Mouse (Mus musculus) heart, embryonic 15.5 days (tissue): ENCODE measurements around the gene Dag1. TPM values are rescaled to one million over a fixed set of nuclear protein-coding genes. Genes with fewer than 3 reads are reported as not detected.

Experiments
- ATAC-seq: fragments of 200-750 bp; cut with Nextera tagmentation; replicated peaks from 2 replicates; pipeline ENCODE4 v1.8.0; 2017; ENCODE audit warnings: low read depth, moderate TSS enrichment; ENCODE audit not compliant: insufficient number of reproducible peaks, insufficient read depth, low FRiP score
- H3K27ac ChIP-seq: fragments of 300-500 bp; sonication (generic); 2 replicates; pipeline ENCODE4 v1.5.1; 2015; ENCODE audit warnings: mild to moderate bottlenecking, inconsistent platforms
- H3K27me3 ChIP-seq: fragments of 300-500 bp; sonication (generic); 2 replicates; pipeline ENCODE4 v1.6.1; 2015; ENCODE audit warnings: inconsistent platforms
- H3K36me3 ChIP-seq: fragments of 300-500 bp; sonication (generic); 2 replicates; pipeline ENCODE4 v1.6.1; 2015; ENCODE audit warnings: mild to moderate bottlenecking, inconsistent platforms
- H3K4me1 ChIP-seq: fragments of 300-500 bp; sonication (generic); replicated peaks from 2 replicates; pipeline ENCODE4 v1.6.1; 2015; ENCODE audit warnings: inconsistent platforms
- H3K4me2 ChIP-seq: fragments of 300-500 bp; sonication (generic); 2 replicates; pipeline ENCODE4 v1.6.1; 2015; ENCODE audit warnings: inconsistent platforms, mild to moderate bottlenecking, moderate library complexity
- H3K4me3 ChIP-seq: fragments of 300-500 bp; sonication (generic); 2 replicates; pipeline ENCODE4 v1.5.1; 2015; ENCODE audit warnings: mild to moderate bottlenecking, inconsistent platforms
- H3K9ac ChIP-seq: fragments of 300-500 bp; sonication (generic); 2 replicates; pipeline ENCODE4 v1.6.1; 2015; ENCODE audit warnings: mild to moderate bottlenecking, inconsistent platforms
- H3K9me3 ChIP-seq: fragments of 300-500 bp; sonication (generic); replicated peaks from 2 replicates; pipeline ENCODE4 v1.6.1; 2016; ENCODE audit warnings: inconsistent platforms
- WGBS: fragments of 180-500 bp; shearing (Covaris S2); methylation state at CpG from one replicate; pipeline ENCODE4 v1.1.7; 2015; ENCODE audit warnings: mixed read lengths; 5-methylcytosine and 5-hydroxymethylcytosine counted together
- polyA plus RNA-seq: library from polyadenylated mRNA; unstranded; fragments of >200 nt; fragmentation: Nextera tagmentation; extraction: Ambion mirVana; gene quantifications from 2 replicates; pipeline ENCODE4 v1.2.1, GENCODE M21; 2015

Dag1 gene
- polyA plus RNA-seq, 1 experiment from 2014 or later = 128 TPM

- Histone ChIP-seq H3K27ac (no peak overlapping the region), H3K4me3 (no peak overlapping the region), H3K27me3 (no peaks in the 10 kb centered on the region), H3K9me3 (no peaks in the 10 kb centered on the region), H3K9ac (no peak overlapping the region), H3K4me2 (no peak overlapping the region), H3K4me1 (no peaks in the 10 kb centered on the region; the same call in 1 of the 2 replicates), H3K36me3 (no peaks in the 10 kb centered on the region)
- ATAC-seq = no peak
- 54% methylated on average over 5 of the region's 5 CpGs for WGBS
These were observed 85.4 kb downstream of the Dag1 start for GRCm38 (mm10) chr9:108178391-108178790.

GRCm38 (mm10) chr9:108175116-108175838, 88.5 kb downstream of the Dag1 start:
- Histone ChIP-seq H3K4me2 (no peak overlapping the region), H3K9me3 (no peaks in the 10 kb centered on the region), H3K27ac (no peak overlapping the region), H3K4me3 (no peak overlapping the region), H3K36me3 (no peaks in the 10 kb centered on the region), H3K4me1 (no peaks in the 10 kb centered on the region; the same call in 1 of the 2 replicates), H3K27me3 (no peaks in the 10 kb centered on the region), H3K9ac (no peak overlapping the region)
- 63% methylated on average over 19 of the region's 19 CpGs for WGBS
- no peak for ATAC-seq

GRCm38 (mm10) chr9:108172777-108173350, 90.9 kb downstream of the Dag1 start:
- WGBS = 64% methylated on average over 5 of the region's 5 CpGs

GRCm38 (mm10) chr9:108169751-108170150, 94.0 kb downstream of the Dag1 start:
- no peak overlapping the region for H3K4me2 ChIP-seq
- no peaks in the 10 kb centered on the region for H3K27me3 ChIP-seq
- no peak for ATAC-seq
- WGBS = 75% methylated on average over 10 of the region's 10 CpGs
- H3K27ac ChIP-seq = no peak overlapping the region
- no peaks in the 10 kb centered on the region for H3K36me3 ChIP-seq
- no peaks in the 10 kb centered on the region for H3K9me3 ChIP-seq
- no peaks in the 10 kb centered on the region; the same call in 1 of the 2 replicates for H3K4me1 ChIP-seq
- no peak overlapping the region for H3K9ac ChIP-seq
- H3K4me3 ChIP-seq = no peak overlapping the region

More at GRCm38 (mm10) chr9:108172777-108173350, 90.9 kb downstream of the Dag1 start:
- Histone ChIP-seq H3K9me3 (no peaks in the 10 kb centered on the region), H3K36me3 (no peaks in the 10 kb centered on the region), H3K27me3 (no peaks in the 10 kb centered on the region), H3K4me1 (no peaks in the 10 kb centered on the region; the same call in 1 of the 2 replicates), H3K27ac (no peak overlapping the region), H3K9ac (no peak overlapping the region), H3K4me2 (no peak overlapping the region), H3K4me3 (no peak overlapping the region)
- ATAC-seq = no peak

- no peak for ATAC-seq
- Histone ChIP-seq H3K9me3 (no peaks in the 10 kb centered on the region), H3K4me2 (no peak overlapping the region), H3K27ac (no peak overlapping the region), H3K27me3 (no peaks in the 10 kb centered on the region), H3K36me3 (no peaks in the 10 kb centered on the region), H3K4me1 (no peaks in the 10 kb centered on the region), H3K9ac (no peak overlapping the region), H3K4me3 (no peak overlapping the region)
- WGBS = 47% methylated on average over 8 of the region's 8 CpGs
These were observed 98.6 kb downstream of the Dag1 start for GRCm38 (mm10) chr9:108165143-108165542.

GRCm38 (mm10) chr9:108163646-108164284, 100.0 kb downstream of the Dag1 start:
- Histone ChIP-seq H3K36me3 (no peaks in the 10 kb centered on the region), H3K9me3 (no peaks in the 10 kb centered on the region), H3K27ac (no peak overlapping the region), H3K4me3 (no peak overlapping the region), H3K4me2 (no peak overlapping the region), H3K27me3 (no peaks in the 10 kb centered on the region), H3K9ac (no peak overlapping the region), H3K4me1 (no peaks in the 10 kb centered on the region)
- 81% methylated on average over 16 of the region's 16 CpGs for WGBS
- ATAC-seq = no peak

GRCm38 (mm10) chr9:108157891-108158290, 105.9 kb downstream of the Dag1 start:
- Histone ChIP-seq H3K27ac (no peak overlapping the region), H3K4me3 (no peak overlapping the region), H3K27me3 (no peaks in the 10 kb centered on the region), H3K9me3 (no peaks in the 10 kb centered on the region), H3K36me3 (no peaks in the 10 kb centered on the region), H3K4me1 (no peaks in the 10 kb centered on the region), H3K4me2 (no peak overlapping the region), H3K9ac (no peak overlapping the region)
- WGBS = 29% methylated on average over 7 of the region's 7 CpGs
- ATAC-seq = no peak

GRCm38 (mm10) chr9:108157451-108157850, 106.3 kb downstream of the Dag1 start:
- no peaks in the 10 kb centered on the region for H3K9me3 ChIP-seq
- no peak overlapping the region for H3K4me2 ChIP-seq
- no peaks in the 10 kb centered on the region for H3K27me3 ChIP-seq
- WGBS = 77% methylated on average over 6 of the region's 6 CpGs
- no peak for ATAC-seq
- H3K27ac ChIP-seq = no peak overlapping the region
- H3K4me1 ChIP-seq = no peaks in the 10 kb centered on the region
- no peaks in the 10 kb centered on the region for H3K36me3 ChIP-seq
- H3K4me3 ChIP-seq = no peak overlapping the region
- H3K9ac ChIP-seq = no peak overlapping the region

GRCm38 (mm10) chr9:108156786-108157185, 107.0 kb downstream of the Dag1 start:
- Histone ChIP-seq H3K9ac (no peak overlapping the region), H3K9me3 (no peaks in the 10 kb centered on the region), H3K36me3 (no peaks in the 10 kb centered on the region), H3K4me2 (no peak overlapping the region), H3K27ac (no peak overlapping the region), H3K4me3 (no peak overlapping the region), H3K4me1 (no peaks in the 10 kb centered on the region), H3K27me3 (no peaks in the 10 kb centered on the region)
- WGBS = 66% methylated on average over 5 of the region's 5 CpGs
- no peak for ATAC-seq

GRCm38 (mm10) chr9:108154814-108155213, 108.9 kb downstream of the Dag1 start:
- no peaks in the 10 kb centered on the region for H3K36me3 ChIP-seq
- no peak overlapping the region for H3K27ac ChIP-seq
- WGBS = 85% methylated on average over 12 of the region's 12 CpGs
- H3K4me3 ChIP-seq = no peak overlapping the region
- H3K9ac ChIP-seq = no peak overlapping the region
- no peak overlapping the region for H3K4me2 ChIP-seq
- ATAC-seq = no peak
- no peaks in the 10 kb centered on the region for H3K27me3 ChIP-seq
- no peaks in the 10 kb centered on the region for H3K4me1 ChIP-seq
- no peaks in the 10 kb centered on the region; the same call in 1 of the 2 replicates for H3K9me3 ChIP-seq
